Mouse (Mus musculus) heart, embryonic 12.5 days (tissue): ENCODE measurements at regions not wholly inside any gene's neighbourhood (a gene's known extent, or its start where the extent isn't known, plus 50 kb on each side); places are given as distances from the start of the nearest gene placed in this dataset.

ENCODE experiments used
- ATAC-seq: fragments of 200-750 bp; cut with Nextera tagmentation; 2 replicates; pipeline ENCODE4 v1.8.0; 2017; ENCODE audit warnings: moderate TSS enrichment, moderate library complexity; ENCODE audit not compliant: insufficient number of reproducible peaks, low FRiP score
- H3K27ac ChIP-seq: fragments of 300-500 bp; sonication (generic); 2 replicates; pipeline ENCODE4 v1.5.1; 2016; ENCODE audit warnings: mild to moderate bottlenecking, moderate library complexity; ENCODE audit not compliant: poor library complexity, severe bottlenecking
- H3K27me3 ChIP-seq: fragments of 300-500 bp; sonication (generic); replicated peaks from 2 replicates; pipeline ENCODE4 v1.6.1; 2016; ENCODE audit warnings: mild to moderate bottlenecking, moderate library complexity
- H3K36me3 ChIP-seq: fragments of 300-500 bp; sonication (generic); 2 replicates; pipeline ENCODE4 v1.6.1; 2016; ENCODE audit warnings: mild to moderate bottlenecking, moderate library complexity
- H3K4me1 ChIP-seq: fragments of 300-500 bp; sonication (generic); replicated peaks from 2 replicates; pipeline ENCODE4 v1.6.1; 2016; ENCODE audit warnings: mild to moderate bottlenecking
- H3K4me2 ChIP-seq: fragments of 300-500 bp; sonication (generic); 2 replicates; pipeline ENCODE4 v1.6.1; 2016; ENCODE audit warnings: mild to moderate bottlenecking, moderate library complexity
- H3K4me3 ChIP-seq: fragments of 300-500 bp; sonication (generic); 2 replicates; pipeline ENCODE4 v1.5.1; 2016; ENCODE audit warnings: mild to moderate bottlenecking
- H3K9ac ChIP-seq: fragments of 300-500 bp; sonication (generic); 2 replicates; pipeline ENCODE4 v1.6.1; 2016; ENCODE audit warnings: mild to moderate bottlenecking, moderate library complexity
- H3K9me3 ChIP-seq: fragments of 300-500 bp; sonication (generic); replicated peaks from 2 replicates; pipeline ENCODE4 v1.6.1; 2016; ENCODE audit warnings: mild to moderate bottlenecking, moderate library complexity
- WGBS: fragments of 180-500 bp; shearing (Covaris S2); methylation state at CpG from one replicate; pipeline ENCODE4 v1.1.7; 2016; 5-methylcytosine and 5-hydroxymethylcytosine counted together

DNA sequence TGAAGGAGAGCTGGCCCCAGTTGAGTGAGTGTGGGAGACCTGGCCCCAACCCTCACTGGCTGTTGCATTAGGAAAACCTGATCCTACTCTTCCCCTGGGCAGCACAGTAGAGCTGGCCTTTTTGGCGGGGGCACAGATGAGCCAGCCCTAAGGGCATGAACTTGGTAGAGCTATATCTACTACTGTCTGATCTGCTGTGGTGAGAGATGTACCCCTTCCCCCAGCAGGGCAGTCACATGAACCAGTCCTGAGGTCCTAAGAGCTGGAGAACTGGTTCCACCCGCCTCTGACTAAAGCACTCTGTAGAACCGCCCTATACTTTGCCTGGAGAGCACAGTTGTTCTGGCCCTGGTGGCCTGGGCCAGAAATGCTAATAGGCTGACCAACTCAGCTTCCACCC is 622.5 kb upstream of the Adamts5 start:
- no peaks in the 10 kb centered on the region for H3K27me3 ChIP-seq
- H3K9ac ChIP-seq, result no peak overlapping the region
- H3K27ac ChIP-seq, result no peak overlapping the region
- no peaks in the 10 kb centered on the region for H3K4me1 ChIP-seq
- H3K4me3 ChIP-seq, result no peak overlapping the region
- no peaks in the 10 kb centered on the region for H3K36me3 ChIP-seq
- WGBS, result 72% methylated on average over 3 of the region's 3 CpGs
- no peak overlapping the region for H3K4me2 ChIP-seq
- H3K9me3 ChIP-seq, result no peaks in the 10 kb centered on the region
- 0 out of 2 replicates have a peak, but pooled peaks have one; percentile 25 for ATAC-seq

- no peak for ATAC-seq
- Histone ChIP-seq H3K36me3 (no peaks in the 10 kb centered on the region), H3K9ac (no peak overlapping the region), H3K4me2 (no peak overlapping the region), H3K9me3 (no peaks in the 10 kb centered on the region), H3K27me3 (no peaks in the 10 kb centered on the region), H3K4me1 (no peaks in the 10 kb centered on the region), H3K4me3 (no peak overlapping the region), H3K27ac (no peak overlapping the region)
- WGBS, result 47% methylated on average over 1 of the region's 1 CpGs
Observed at GRCm38 (mm10) chr16:86516935-86517334, 615.3 kb upstream of the Adamts5 start.

DNA sequence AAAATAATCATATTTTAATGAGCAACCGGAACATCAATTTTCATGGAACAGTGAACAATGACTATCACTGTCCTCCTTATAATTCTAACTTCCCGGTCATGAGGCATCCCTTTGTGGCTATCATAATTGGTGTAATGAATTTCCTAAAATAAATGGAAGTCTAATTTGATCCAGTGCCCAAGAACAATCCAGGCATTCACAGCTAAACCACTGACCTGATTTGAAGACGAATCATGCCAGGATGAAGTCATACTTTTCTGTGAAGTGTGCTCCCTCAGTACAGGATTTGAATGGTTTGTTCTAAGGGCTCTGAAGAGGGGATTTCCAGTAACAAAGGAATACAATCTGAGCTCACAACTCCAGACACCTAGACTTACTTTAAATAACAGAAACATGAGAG is 614.5 kb upstream of the Adamts5 start:
- Histone ChIP-seq H3K36me3 (no peaks in the 10 kb centered on the region), H3K4me2 (no peak overlapping the region), H3K4me3 (no peak overlapping the region), H3K9me3 (no peaks in the 10 kb centered on the region), H3K9ac (no peak overlapping the region), H3K27ac (0 out of 2 replicates have a peak overlapping the region, but pooled peaks have one; percentile 2), H3K4me1 (no peaks in the 10 kb centered on the region), H3K27me3 (no peaks in the 10 kb centered on the region)
- 50% methylated on average over 3 of the region's 3 CpGs for WGBS
- ATAC-seq, result no peak

DNA sequence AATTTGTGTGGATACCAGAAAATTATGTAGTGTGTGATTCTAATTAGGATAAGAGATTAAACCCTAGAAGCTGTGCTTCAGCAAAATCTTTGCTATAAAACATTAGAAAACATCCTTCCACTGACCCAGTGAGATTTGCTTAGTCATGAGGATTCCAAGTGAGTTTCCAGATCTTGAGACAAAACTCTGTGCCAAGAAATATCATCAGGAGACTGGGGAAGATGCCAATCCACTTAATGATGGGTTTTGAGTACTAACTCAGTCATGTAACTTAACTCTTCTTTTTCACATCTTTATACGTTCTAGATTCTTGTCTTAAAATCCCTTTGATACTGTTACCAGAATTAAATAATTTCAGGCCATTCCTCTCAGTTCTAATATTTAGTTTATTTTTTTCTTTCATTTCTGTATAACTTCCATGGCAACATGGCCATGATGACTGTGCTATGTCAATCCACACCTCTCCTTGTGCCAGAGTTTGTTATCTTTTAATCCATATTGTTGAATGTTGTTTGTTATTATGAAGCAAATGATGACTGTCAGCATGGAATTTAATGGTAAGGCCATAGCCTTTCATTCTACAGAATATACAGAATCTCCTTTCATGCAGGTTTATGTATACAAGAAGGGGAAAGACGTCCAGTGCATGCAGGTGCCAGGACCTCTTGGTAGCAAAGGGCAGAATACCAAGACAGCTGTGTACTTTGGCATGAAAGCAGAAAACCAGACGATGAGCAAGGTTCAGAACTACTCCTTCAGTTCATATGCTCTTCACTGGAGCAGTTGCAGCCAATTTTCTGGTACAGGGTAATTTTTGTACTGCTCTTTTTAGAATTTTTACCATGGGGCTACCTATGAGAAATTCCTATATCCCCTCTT is 599.7 kb upstream of the Adamts5 start:
- no peak overlapping the region for H3K9ac ChIP-seq
- no peak overlapping the region for H3K4me2 ChIP-seq
- H3K27me3 ChIP-seq, result no peaks in the 10 kb centered on the region
- 66% methylated on average over 3 of the region's 3 CpGs for WGBS
- no peaks in the 10 kb centered on the region for H3K4me1 ChIP-seq
- H3K27ac ChIP-seq, result no peak overlapping the region
- no peak overlapping the region for H3K4me3 ChIP-seq
- no peaks in the 10 kb centered on the region for H3K9me3 ChIP-seq
- no peaks in the 10 kb centered on the region for H3K36me3 ChIP-seq
- ATAC-seq, result no peak

GRCm38 (mm10) chr16:86475145-86475544 is 573.5 kb upstream of the Adamts5 start:
- Histone ChIP-seq H3K9ac (no peak overlapping the region), H3K4me2 (no peak overlapping the region), H3K27ac (no peak overlapping the region), H3K4me3 (no peak overlapping the region), H3K9me3 (no peaks in the 10 kb centered on the region), H3K27me3 (no peaks in the 10 kb centered on the region), H3K36me3 (no peaks in the 10 kb centered on the region), H3K4me1 (no peaks in the 10 kb centered on the region)
- no peak for ATAC-seq
- 51% methylated on average over 1 of the region's 1 CpGs for WGBS

DNA sequence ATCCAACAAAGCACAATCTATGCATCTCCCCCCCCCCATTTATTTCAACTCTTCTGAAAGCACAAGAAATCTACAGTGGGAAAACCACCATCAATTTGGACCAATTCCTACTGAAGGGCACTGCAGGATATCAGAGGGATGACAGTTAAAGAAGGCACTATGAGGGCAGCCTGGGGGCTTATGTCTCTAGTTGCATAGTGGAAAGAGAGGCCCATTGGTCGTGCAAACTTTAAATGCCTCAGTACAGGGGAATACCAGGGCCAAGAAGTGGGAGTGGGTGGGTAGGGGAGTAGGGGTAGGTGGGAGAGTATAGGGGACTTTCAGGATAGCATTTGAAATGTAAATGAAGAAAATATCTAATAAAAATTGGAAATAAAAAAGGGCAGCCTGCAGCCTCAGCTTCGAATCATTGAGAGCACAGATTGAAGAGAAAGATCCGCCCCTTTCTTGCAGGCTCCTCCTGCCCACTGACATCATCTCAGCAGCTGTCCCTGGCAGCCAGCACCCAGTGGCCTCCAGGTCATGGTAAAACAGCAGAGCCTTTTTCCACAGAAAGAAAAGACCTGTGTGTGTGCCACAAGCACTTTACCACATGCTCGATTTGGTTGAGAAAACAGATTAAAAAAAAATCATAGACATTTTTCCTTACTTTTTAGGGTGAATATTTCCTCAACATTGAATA is 571.6 kb upstream of the Adamts5 start:
- 59% methylated on average over 4 of the region's 4 CpGs for WGBS
- no peak overlapping the region for H3K9ac ChIP-seq
- H3K4me3 ChIP-seq, result no peak overlapping the region
- H3K27ac ChIP-seq, result no peak overlapping the region
- H3K27me3 ChIP-seq, result no peaks in the 10 kb centered on the region
- H3K36me3 ChIP-seq, result no peaks in the 10 kb centered on the region
- no peak for ATAC-seq
- H3K4me2 ChIP-seq, result no peak overlapping the region
- H3K9me3 ChIP-seq, result no peaks in the 10 kb centered on the region
- no peaks in the 10 kb centered on the region for H3K4me1 ChIP-seq

- H3K27ac ChIP-seq, result no peak overlapping the region
- H3K9ac ChIP-seq, result no peak overlapping the region
- ATAC-seq, result no peak
- H3K36me3 ChIP-seq, result no peaks in the 10 kb centered on the region
- WGBS, result 74% methylated on average over 9 of the region's 9 CpGs
- no peak overlapping the region for H3K4me2 ChIP-seq
- no peaks in the 10 kb centered on the region for H3K9me3 ChIP-seq
- H3K4me3 ChIP-seq, result no peak overlapping the region
- no peaks in the 10 kb centered on the region for H3K27me3 ChIP-seq
- no peaks in the 10 kb centered on the region for H3K4me1 ChIP-seq
Observed at GRCm38 (mm10) chr16:86461073-86461472, 559.4 kb upstream of the Adamts5 start.

DNA sequence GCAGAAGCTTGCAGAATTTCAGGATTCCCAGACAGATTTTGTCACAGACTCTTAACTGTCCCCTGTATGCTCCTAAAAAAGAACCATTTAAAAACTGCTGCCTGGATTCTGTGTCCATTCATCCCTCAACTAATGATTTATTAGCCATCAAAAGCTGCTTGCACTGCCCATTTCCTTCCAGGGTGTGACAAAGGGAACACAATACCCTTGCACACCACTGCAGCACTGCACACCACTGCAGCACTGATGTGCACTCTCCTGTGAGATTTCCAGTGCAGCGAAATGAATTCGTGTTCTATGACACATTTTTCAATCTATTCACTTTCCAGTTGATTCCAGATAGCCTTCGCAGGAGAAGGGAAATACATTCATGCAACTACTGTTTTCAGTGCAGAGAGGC is 555.0 kb upstream of the Adamts5 start:
- no peak for ATAC-seq
- 69% methylated on average over 3 of the region's 3 CpGs for WGBS

DNA sequence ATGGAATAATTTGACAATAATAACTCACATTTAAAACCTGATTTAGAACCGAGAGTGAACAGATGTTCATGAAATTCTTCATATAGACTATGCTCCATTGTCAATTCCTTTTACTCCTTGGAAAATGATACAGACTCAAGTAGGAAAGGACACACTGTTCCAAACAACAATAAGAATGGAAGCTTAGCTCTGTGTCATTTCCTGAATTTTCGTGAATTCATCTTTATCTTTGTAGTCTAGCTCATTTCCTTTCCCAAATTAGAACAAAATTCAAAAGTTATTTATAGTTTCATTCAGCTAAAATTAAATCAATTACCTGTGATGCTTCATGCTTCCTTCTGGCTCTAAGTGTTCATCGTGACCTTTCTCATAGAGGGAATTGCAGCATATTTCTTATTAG is 553.2 kb upstream of the Adamts5 start:
- no peak for ATAC-seq
- H3K4me2 ChIP-seq, result no peak overlapping the region
- H3K9me3 ChIP-seq, result no peaks in the 10 kb centered on the region
- WGBS, result 49% methylated on average over 3 of the region's 3 CpGs
- no peaks in the 10 kb centered on the region for H3K36me3 ChIP-seq
- H3K4me3 ChIP-seq, result no peak overlapping the region
- H3K9ac ChIP-seq, result no peak overlapping the region
- H3K27ac ChIP-seq, result no peak overlapping the region
- no peaks in the 10 kb centered on the region for H3K27me3 ChIP-seq
- H3K4me1 ChIP-seq, result no peaks in the 10 kb centered on the region

More for the DNA sequence above, 555.0 kb upstream of the Adamts5 start:
- Histone ChIP-seq H3K27ac (no peak overlapping the region), H3K4me1 (no peaks in the 10 kb centered on the region), H3K27me3 (no peaks in the 10 kb centered on the region), H3K4me3 (no peak overlapping the region), H3K4me2 (no peak overlapping the region), H3K9ac (no peak overlapping the region), H3K36me3 (no peaks in the 10 kb centered on the region), H3K9me3 (no peaks in the 10 kb centered on the region)

DNA sequence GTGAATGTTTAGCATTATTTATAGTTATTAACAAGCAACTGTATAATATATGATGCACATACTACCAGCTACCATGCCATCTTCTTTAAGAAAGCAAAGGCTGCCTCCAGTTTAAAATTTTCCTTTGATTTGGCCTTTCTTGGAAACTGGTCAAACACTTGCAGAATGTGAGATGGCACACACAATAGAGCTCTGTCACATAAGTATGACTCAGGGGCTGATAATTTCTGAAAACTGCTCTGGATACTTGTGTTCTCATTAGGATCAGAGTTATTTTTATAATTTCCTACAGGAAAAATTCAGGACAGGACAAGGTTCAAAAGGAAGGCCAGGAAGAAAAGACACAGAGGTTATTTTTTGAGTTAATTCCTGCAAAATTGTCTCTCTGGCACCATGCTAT is 552.4 kb upstream of the Adamts5 start:
- Histone ChIP-seq H3K27me3 (no peaks in the 10 kb centered on the region), H3K9me3 (no peaks in the 10 kb centered on the region), H3K4me3 (no peak overlapping the region), H3K4me2 (no peak overlapping the region), H3K36me3 (no peaks in the 10 kb centered on the region), H3K9ac (no peak overlapping the region), H3K4me1 (no peaks in the 10 kb centered on the region), H3K27ac (no peak overlapping the region)
- no peak for ATAC-seq

DNA sequence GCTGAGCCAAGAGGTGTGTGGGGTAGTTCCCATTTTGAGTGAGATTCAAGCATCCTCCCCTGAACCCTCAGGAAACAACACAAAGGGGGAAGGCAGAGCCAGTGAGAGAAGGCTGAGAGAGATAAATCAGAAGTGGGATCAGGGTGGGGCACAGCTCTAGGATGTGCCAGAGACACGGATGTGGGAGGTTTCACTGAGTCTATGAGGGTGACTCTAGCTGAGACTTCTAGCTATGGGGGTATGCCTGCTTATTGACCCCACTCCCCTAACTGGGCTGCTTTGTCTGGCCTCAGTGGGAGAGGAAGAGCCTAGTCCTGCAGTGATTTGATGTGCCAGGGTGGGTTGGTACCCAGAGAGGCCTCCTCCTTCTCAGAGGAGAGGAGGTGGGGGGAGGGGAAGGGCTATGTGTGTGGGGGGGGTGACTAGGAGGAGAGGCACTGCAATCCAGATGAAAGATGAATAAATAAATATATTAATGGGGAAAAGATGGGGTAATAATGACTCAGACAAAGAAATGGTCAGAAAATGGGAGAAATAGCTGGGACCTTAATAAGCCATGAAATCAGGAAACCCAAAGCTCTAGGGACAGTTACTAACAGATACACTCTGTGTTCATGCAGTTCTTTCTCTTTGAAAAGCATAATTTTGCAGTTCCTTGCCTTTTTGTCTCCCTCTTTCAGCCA is 547.0 kb upstream of the Adamts5 start:
- no peak overlapping the region for H3K27ac ChIP-seq
- H3K9me3 ChIP-seq, result no peaks in the 10 kb centered on the region
- no peak overlapping the region for H3K4me2 ChIP-seq
- WGBS, result 29% methylated on average over 1 of the region's 1 CpGs
- no peak overlapping the region for H3K9ac ChIP-seq
- ATAC-seq, result no peak
- no peaks in the 10 kb centered on the region for H3K36me3 ChIP-seq
- no peak overlapping the region for H3K4me3 ChIP-seq
- no peaks in the 10 kb centered on the region for H3K27me3 ChIP-seq
- no peaks in the 10 kb centered on the region for H3K4me1 ChIP-seq
